Mouse (Mus musculus) E14TG2a.4 (cell line): ENCODE data around the gene Slc3a1.

ENCODE experiments used
- CTCF ChIP-seq: conservative IDR thresholded peaks from 2 replicates; pipeline ENCODE4 v1.5.1; 2014; ENCODE audit warnings: low read length
- POU5F1 ChIP-seq: IDR thresholded peaks from 2 replicates; pipeline ENCODE4 v1.6.1; 2014; ENCODE audit warnings: low read length, borderline replicate concordance

GRCm38 (mm10) chr17:85079276-85079675, 51.1 kb downstream of the Slc3a1 start:
- no peak for TF ChIP-seq CTCF
- no peak for TF ChIP-seq POU5F1
